Mouse (Mus musculus): ENCODE data around the gene Tradd.

DNA sequence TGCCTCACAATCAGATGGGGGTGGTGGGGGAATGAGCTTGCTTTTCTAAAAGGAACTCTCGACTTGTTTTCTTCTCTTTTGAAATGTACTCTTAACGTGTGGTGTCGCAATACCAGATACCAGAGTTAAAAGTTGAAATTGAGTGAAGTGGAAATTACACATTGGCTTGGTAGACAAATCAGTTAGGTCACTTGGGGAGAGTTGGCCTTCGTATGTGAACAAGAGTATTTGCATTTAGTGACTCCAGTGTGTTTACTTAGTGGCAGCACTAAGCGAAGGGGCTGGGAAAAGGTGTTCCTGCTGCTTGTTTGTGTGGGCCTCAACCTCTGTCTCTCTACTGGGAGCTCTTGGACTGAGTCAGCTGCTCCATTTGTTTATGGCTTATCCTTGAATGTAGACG is 38.5 kb downstream of the Tradd start:
- TF ChIP-seq CTCF (IDR thresholded peaks at IDR 0.05; ENCODE audit: low read depth) (no peak), EP300 (IDR thresholded peaks at IDR 0.05; ENCODE audit: low read depth) (no peak)

Data from liver, embryonic 14.5 days (tissue).